Mouse (Mus musculus): ENCODE results near the gene Spaca6. TPM values are rescaled to one million over a fixed set of nuclear protein-coding genes. Genes with fewer than 3 reads are reported as not detected.

Spaca6 gene
- total RNA-seq, 2 experiments from 2014 or later, result 7.0 to 15.8 TPM

Small RNAs within 50 kb of the gene (microRNA-seq; reads per million reads assigned to microRNA genes)
- 0 reads per million in 2 experiments for gene Gm25927 (ENCODE audit: borderline replicate concordance in 2 of 2)
- 2,551 to 4,613 reads per million in 2 experiments for gene Mir125a (ENCODE audit: borderline replicate concordance in 2 of 2)
- gene Mir99b (ENCODE audit: borderline replicate concordance in 2 of 2), result 3,189 to 5,134 reads per million in 2 experiments
- 0 reads per million in 2 experiments for gene Mirlet7e (ENCODE audit: borderline replicate concordance in 2 of 2)

Other genes starting within 250 kb of the Spaca6 start
- gene Lnpep, start 202.1 kb upstream of the Spaca6 start, total RNA-seq (2021), result 10 to 100 TPM; 68.2 to 68.4 TPM
- gene Vmn2r90, start 123.4 kb upstream of the Spaca6 start, total RNA-seq (2021), result not detected
- gene Has1, start 28.0 kb downstream of the Spaca6 start, total RNA-seq (2021), result under 1 TPM; 0.15 to 0.40 TPM
- gene Fpr1, start 56.8 kb downstream of the Spaca6 start, total RNA-seq (2021), result not detected
- gene Fpr2, start 60.7 kb downstream of the Spaca6 start, total RNA-seq (2021), result not detected
- not detected for gene Fpr3, start 60.7 kb downstream of the Spaca6 start, total RNA-seq (2021)
- not detected for gene Fpr-rs4, start 194.6 kb downstream of the Spaca6 start, total RNA-seq (2021)
- gene Vmn2r124, start 222.3 kb downstream of the Spaca6 start, total RNA-seq (2021), result not detected

Data from gastrocnemius, postnatal 25 days (tissue).